Mouse (Mus musculus): Measurements from ENCODE around the gene Dcdc2b.
A peak's percentile ranks its signal among the peaks of the same experiment; 100 is the strongest.

Gene Dcdc2b

DNA sequence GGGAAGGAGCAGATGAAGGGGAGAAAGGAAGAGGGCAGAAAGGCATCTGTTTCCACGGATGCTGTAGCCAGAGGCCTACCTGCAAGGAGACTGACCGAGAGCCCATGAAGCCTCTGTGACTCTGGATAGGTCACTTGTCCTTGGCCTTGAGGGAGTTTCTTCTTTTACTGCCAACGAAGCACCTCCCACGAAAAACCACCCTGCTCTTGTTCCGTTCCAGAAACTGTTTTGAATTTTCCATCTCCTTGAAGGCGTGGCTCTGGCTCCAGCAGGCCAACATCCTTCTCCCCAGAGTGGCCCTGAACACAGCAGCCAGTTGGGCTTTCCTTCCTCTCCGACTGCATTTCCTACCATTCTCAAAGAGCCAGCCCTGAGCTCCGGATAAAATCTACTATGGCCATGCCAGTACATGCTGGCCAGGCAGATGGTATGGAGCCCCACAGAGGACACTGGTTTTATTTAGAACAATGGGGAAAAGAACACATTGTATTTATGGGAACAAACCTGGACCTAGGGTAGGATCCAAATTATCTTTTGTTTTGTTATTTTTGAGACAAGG lies 7.3 kb upstream of the Dcdc2b start:
- DNase-seq (ENCODE audit: low read depth), result no peak

DNA sequence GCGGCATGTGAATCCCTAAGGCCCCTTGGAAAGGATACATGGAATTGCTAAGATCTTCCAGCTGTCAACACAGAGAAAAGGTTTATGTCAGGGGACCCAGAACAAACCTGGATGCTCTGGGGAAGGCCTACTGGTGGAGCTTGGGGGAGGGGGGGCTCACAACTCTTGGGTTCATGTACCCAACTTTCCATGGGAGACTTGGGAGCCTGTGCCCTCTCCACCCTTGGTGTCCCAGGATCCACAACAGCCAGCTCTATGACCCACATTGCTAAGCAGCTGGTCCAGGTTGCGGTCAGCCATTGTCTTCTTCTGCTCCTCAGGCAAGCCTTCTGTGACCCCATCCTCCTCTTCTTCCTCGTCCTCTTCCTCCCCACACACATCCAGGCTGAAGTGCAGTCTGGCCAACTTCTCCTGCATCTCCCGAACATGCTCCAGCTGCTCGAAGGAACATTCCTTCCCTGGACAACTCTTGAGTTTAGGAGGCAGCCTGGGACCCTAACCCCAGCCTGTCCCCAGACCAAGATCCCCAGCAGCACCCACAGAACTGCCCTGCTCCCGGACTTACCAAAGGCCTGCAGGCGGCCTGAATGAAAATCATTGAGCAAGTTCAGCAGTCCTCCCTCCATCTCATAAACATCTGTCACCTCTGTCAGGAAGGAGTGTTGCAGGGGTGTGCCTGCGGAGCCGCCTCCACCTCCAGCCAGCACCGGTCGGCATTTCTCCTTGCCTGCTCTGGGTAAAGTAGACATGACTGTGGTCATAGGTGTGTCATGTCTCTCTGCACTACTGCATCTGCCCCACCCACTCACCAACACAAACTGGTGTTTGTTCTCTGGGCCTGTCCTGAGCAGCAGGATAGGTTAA lies 6.6 kb upstream of the Dcdc2b start:
- no peak for DNase-seq (ENCODE audit: low read depth)

DNA sequence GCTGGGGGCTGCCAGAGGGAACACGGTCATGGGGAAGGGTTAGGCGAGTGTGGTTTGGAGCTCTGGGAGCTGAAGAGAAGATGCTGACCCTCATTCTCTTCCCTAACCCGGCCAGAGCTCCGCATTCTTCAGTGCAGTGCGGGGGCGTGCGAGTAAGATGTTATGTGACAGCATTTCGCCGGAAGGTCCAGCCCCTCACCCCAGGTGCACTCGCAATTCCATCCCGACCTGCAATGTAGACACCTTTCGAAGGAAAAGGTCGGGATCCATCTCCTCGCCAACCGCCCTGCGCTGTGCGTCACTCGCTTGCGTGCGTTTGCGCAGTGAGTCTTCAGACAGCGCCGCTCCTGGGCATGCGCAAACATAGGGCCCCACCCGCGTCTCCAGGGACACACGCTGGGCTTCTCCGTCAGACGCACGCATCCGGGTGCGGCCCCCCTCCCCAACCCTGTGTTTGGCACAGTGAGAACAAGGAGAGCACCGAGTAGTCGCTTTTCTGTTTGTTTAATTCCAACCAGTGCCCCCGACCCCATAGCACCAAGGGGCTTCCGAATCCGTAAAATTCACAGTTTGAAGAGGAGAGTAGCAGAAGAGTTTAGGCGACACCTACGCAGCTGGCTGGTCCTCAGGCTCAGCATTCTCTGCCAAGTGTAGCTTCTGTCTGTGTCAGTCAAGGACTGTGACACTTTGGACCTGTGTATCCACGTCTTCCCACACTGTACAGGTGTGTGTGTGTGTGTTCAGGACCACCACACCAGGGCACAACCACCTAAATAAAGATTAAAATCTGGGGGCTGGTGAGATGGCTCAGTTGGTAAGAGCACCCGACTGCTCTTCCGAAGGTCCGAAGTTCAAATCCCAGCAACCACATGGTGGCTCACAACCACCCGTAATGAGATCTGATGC lies 5.0 kb upstream of the Dcdc2b start, which contains the start of gene Iqcc:
Gene Iqcc, minus strand, starts transcription at position 314 of the 906 bp plus-strand sequence.
- DNase-seq (ENCODE audit: low read depth), result peak; percentile 98

DNA sequence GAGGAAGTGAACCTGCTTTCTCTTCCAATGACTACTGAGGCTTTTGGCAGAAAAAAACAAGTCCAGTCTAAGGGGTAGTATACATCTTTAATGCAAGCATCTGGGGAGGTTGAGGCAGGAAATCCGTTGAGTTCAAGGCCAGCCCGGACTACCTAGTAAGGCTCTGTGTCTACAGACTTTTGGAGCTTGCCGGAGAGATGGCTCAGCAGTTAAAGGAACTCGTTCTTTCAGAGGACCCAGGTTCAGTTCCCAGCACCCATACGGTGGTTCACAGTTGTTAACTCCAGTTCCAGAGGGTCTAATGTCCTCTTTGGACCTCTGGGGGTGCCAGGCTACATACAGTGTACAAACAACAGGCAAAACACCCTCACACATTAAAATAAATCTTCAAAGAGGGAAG lies 4.0 kb upstream of the Dcdc2b start:
- no peak for DNase-seq (ENCODE audit: low read depth)

DNA sequence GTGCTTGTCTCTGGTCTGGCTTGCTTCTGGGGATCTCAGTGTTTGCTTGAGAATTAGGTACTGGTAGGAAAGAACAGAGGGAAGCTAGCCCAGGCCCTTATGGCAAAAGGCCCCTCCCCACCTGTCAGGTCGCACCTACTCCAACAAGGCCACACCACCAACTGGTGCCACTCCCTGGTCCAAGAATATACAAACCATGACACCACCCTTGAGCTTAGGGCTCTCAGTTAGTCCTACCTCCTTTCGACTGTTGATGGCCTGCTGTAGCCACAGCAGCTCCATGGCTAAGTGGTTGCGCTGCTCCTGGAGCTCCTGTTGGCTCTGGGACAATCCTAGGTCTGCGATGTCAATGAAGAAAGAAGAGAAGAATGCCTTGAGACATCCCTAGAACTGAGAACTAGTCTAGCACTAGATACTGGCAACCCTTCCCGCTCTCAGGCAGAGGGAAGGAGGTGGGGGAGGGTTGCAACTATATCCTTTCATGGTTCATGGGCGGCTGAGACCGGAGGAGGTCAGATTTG lies 3.1 kb upstream of the Dcdc2b start:
- DNase-seq (ENCODE audit: low read depth), result no peak

DNA sequence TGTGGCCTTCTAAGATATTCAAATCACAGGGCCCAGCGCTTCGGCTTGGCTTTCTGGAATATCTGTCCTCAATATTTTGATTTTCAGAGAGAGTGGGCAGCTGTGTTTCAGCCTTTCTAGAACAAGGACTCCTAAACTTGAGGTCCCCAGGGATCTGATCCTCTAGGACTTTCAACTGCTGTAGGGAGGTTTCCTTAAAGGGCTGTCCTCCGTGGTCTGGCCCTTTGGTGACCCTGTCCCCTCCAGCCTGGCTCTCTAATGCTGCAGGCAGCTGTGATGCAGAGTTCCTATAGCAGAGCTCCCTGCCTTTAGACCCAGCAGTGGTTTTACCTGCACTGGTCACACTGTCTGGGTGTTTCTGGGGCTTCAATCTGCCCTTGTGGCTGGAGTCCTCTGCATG lies 2.6 kb upstream of the Dcdc2b start:
- DNase-seq (ENCODE audit: low read depth), result no peak

DNA sequence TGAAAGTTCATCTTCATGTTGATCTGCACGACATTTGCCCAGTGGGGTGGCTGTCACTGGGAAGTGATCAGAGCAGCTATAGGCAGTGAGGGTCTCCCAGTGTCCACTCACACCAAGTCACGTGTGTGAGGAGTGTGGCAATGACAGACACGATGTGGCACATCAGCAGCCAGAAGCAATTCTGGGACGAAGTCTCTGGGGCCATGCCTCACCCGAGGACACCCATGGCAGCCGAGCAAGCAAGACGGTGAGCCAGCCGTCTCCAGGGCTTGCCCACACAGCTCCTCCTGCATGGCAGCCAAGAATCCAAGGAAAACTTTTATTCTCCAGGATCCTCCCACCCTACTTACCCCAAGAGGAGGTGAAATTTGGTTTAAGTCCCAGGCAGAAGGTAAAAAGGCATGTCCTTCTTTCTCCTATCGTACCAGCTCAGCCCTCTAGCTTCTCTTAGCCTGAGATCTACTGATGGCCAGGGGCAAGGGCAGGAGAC lies 1.8 kb upstream of the Dcdc2b start:
- DNase-seq (ENCODE audit: low read depth), result no peak

DNA sequence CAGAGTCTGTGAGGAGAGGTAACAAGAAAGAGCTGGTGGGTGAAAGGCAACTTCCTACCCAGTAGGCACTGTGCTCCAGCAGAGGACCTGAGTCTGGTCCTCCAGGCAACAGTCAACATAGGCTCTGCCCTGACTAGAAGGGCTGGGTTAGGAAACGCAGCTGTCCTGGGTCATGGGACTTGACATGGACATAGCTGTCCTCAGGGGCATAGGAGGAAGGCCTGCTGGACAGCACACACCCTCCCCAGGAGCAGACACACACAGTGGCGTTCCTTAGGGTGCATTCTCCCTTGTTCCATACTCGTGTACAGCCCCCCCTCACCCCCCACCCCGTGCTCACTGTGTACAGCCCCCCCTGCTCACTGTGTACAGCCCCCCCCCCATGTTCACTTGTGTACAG lies 3.6 kb downstream of the Dcdc2b start:
- DNase-seq (ENCODE audit: low read depth), result no peak

DNA sequence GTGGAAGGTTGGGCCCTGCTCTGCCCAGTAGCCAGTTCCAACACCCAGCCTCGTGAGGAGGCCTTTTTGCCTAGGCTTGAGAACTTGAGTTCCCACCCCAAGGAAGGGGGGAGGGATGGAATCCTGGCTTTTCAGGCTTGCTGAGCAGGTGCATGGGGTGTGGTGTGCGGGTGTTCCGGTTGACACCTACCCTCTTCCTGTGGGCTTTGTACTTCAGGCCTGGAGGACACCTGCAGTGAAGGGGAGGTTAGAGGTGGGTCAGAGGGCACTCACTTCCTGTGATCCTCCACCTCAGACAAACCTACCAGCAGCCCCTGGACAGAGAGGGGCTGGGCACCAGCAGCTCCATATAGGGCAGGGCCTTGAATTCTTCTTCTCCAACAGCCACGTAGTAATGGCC lies 4.0 kb downstream of the Dcdc2b start:
- no peak for DNase-seq (ENCODE audit: low read depth)

DNA sequence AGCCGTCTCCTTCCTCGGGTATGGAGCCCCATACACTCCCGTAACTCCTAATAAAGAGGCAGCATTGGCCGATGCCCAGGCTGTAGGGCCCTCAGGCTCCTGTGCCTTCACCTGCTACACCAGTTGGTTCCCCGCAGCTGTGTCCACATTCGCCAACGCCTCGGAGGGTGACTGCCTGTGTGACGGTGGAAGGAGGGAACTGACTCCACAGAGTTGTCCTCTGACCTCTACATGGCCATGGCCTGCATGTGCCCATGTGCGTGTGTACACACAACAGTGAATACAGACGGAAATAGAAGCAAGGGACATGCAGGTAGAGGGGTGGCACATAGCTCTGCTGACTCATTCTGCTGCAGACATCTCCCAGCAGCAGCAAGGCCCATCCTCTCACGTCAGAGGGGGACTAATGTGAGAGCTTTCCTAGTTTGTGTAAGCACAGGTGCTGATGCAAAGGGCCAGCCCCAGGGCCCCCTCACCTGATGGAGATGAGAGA lies 4.9 kb downstream of the Dcdc2b start:
- no peak for DNase-seq (ENCODE audit: low read depth)

DNA sequence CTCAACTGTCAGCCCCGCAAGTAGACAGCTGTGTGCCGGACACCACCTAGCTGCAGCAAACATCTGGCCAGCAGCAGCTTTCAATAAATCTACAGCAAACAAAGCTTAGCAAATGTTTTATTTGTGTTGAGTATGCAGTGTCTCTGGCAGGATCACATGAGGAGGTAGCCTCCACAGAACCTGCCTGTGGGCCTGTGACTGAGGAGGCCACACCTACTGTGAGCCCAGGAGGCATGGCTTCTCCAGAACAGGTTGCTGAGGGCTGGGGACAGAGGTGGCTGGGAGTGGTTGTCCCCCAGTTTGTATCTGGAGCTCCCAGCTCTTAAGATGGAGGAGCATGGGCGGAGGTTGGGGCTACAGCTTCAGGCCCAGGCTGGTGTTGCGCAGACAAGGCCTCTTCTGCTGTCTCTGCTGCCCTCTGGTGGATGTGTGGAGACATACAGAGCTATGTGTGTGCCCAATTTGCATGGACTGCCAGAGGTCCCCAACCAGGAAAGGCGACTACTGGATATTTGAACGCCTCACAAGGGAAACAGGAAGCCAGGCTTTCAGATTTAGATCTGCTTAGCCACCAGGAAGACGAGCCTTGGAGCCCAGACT lies 5.5 kb downstream of the Dcdc2b start:
- peak; percentile 95 for DNase-seq (ENCODE audit: low read depth)

DNA sequence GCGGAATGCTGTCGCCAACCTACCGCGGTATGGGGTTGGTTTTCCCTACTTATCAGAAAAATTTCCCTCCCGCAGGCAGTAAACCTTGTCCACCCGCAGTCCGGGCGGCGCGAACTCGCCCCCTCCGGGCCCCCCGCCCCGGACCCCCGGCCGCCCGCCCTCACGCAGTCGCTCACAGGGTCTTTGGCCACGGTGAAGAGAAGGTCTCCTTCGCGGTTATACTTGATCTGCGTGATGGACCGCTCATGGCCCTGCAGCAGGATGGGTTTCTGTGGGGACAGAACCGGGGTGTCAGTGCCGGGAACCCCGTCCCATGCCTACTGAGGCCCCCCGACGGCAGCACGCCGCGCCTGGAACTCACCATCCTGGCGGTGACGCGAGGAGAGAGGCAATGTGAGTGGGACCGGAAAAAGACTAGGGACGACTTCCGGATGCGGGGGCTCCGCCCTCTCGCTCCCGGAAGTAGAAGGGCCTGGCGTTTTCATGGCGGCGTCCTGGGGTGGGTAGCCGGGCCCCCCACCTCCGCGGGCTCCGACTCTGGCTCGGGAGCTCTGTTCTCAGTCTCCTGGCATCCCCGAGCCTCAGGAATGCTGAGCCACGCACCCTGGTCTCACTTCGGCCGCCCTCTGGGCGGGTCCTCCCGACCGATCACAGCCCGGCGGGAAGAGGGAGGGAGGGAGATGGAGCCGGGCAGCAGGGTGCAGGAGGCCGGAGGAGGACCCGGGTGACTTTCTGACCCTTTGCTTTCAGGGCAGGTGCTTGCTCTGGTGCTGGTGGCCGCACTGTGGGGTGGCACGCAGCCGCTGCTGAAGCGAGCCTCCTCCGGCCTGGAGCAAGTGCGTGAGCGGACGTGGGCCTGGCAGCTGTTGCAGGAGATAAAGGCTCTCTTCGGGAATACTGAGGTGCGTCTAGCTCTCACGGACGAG lies 13.6 kb downstream of the Dcdc2b start, which contains the start of the genes Eif3i and Tmem234:
Gene Eif3i, minus strand, starts transcription at position 416 of the 926 bp plus-strand sequence.
Gene Tmem234, plus strand, starts transcription at position 436 of the 926 bp plus-strand sequence.
- peak; percentile 90 for DNase-seq (ENCODE audit: low read depth)

DNA sequence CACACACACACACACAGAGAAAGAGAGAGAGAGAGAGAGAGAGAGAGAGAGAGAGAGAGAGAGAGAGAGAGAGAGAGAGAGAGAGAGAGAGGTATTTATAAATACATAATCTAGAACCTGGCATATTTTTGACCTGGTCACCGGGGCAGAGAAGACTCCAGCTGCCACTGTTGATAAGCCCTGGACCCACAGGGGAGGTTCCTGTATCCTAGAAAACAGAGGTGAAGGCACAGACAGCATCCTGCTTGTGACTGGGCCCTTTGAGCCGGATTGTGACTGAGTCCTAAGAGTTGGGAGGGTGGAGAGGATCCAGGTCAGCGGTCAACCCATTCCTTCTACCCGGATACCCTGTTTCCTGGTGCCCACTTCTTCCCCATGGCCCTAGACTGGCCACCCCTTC lies 25.2 kb downstream of the Dcdc2b start:
- no peak for DNase-seq (ENCODE audit: low read depth)

DNA sequence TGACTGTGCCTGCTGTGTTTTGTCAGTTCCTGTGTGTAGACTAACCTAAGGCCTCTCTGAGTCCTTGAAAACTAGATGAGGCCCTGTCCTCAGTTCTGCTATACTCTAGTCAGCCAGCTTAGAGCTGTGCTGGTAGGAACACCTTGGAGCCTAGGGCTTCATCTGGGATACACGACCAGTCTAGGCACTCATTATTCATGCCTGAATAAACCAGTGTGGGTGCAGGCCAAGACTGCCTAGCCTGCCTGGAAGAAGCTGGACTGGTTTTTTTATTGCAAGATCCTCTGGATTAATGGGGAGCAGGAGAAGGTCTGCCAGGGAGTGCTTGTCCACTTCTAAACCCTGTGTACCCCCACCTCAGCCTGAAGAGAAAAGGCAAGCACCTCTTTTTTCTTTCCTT lies 27.1 kb downstream of the Dcdc2b start:
- DNase-seq (ENCODE audit: low read depth), result no peak

DNA sequence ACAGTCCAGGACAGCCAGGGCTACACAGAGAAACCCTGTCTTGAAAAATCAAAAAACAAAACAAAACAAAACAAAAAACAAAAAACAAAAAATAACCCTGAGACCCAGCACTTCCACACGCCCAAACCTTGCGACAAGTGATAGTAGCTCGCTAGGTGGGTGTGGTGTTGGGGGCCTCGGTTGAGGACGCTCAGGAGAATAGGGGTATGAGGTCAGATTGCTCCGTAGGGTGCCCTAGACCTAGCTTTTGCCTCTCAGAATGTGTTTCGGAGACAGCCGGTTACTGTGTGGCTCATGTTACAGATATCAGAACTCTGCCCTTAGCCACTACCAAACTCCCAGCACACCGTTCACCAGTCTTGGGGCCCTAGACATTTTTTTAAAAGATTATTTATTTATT lies 28.3 kb downstream of the Dcdc2b start:
- no peak for DNase-seq (ENCODE audit: low read depth)

DNA sequence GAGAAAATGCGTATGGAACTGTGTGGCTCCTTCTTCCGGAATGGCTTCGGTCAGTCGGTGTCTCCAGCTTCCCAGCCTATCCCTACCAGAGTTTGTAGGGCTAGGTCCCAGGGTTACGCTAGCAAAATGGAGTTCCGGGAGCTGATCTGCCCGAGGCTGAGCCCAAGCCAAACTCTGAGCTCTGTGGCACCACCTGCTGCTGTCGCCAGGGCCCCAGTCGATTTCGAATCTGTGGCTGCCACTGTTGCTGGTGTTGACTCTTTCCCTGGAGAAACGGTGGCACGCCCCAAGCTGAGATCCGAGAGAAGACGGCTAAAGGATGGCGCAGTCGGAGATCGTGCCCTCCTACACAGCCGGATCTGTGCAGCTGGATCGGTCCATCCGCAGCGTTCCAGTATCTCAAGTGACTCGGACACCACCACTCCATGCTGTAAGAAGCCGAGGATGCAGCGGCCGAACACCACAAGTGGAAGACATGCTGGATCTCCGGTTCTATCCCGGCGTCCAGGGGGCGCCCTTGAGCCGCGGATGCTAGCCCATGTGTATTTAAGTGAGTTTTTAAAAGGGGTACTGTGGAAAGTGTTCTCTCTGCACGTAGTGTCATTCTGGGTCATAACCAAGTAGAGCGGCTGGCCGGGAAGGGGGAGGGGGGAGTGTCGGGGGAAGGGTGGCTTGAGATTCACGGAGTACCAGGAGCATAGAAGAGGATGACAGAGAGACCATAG lies 29.0 kb downstream of the Dcdc2b start:
- peak; percentile 82 for DNase-seq (ENCODE audit: low read depth)

DNA sequence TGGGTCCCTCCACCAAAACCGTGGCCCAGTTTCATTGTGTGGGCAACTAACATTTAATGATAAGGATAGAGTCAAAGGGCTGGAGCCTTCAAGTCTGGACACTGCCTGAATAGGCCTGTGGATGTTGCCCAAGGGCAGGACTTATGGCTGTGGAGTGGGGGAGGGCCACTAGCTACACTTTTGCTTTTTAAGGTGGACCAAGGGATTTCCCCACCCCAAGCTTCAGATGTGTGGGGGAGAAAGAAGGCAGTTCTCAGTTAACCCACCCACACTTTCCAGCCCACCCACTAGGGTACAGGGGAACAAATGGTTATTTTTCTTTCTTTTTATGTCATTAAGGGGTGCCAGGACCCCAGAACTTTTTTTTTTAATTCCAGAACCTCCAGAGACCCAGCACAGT lies 29.7 kb downstream of the Dcdc2b start:
- no peak for DNase-seq (ENCODE audit: low read depth)

DNA sequence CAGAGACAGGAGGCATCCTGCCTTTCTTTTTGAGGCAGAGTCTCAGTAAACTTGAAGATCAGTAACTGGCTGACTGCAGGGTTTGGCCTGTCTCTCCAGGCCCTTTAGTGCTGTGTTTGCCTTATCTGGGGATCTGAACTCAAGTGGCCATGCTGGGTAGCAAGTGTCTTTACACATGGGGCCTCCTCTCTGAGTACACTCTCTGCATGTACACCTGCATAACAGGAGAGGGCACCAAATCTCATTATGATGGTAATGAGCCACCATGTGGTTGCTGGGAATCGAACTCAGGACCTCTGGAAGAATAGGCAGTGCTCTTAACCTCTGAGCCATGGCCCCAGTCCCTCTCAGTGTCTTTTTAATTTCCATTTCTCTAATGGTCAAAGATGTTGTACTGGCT lies 31.8 kb downstream of the Dcdc2b start:
- no peak for DNase-seq (ENCODE audit: low read depth)

DNA sequence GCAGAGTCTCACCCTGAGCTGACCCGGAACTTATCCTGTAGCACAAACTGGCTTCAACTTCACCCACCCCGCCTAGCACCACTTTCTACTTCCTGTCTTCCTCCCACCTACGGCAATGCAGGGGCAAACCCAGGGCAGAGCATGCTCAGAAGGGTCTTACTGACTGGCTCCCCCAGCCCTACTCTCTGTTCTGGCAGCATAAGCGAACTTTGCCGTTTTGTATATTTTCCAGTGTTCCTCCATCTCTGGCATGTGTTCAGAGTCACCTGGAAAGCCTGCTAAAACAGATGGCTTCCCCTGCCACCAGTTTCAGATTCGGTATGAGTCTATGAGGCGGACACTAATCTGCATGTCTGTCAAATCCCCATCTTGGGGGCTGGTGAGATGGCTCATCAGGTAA lies 33.7 kb downstream of the Dcdc2b start:
- DNase-seq (ENCODE audit: low read depth), result no peak

DNA sequence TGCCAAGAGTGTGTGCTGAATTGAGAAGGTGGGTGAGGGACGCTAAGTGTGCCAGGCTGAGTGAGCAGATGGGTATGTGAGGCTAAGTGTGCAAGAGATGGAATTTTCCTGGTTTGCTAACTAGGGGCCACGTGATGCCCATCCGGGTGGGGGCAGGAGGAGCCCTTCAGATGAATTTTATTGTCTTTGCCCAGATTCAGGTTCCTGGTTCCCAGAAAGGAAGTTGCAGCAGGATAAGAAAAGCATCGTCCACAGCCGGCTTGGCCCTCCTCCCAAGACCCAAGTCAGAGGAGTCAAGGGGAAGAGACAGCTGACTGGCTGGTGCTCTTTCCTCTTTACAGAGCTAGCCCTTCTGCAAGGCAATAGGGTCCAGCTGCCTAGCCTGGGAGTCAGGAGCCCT lies 35.6 kb downstream of the Dcdc2b start, which contains the start of gene Fam167b:
Gene Fam167b, minus strand, starts transcription at position 84 of the 400 bp plus-strand sequence.
- DNase-seq (ENCODE audit: low read depth), result no peak

Measured in NIH3T3 (cell line).